Mouse (Mus musculus): ENCODE data around the gene 1700092M07Rik.

The 1700092M07Rik gene

DNA sequence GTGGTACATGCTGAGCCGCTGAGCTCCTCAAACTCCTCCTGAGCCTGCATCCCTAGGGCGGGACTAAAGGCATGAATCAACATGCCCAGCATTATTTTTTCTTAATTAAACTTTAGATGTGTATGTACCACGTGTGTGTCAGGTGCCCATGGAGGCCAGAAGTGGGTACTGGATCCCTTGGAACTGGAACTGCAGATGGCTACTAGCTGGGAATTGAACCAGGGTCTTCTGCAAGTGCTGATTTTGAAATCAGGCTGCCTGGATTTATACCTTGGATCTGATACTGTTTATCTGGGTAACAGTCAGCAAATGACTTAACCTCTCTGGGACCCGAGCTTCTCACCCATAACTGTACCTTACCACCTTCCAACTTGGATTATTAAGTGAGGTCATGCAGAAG is 18.5 kb upstream of the 1700092M07Rik start:
- H3K9me3 ChIP-seq (ENCODE audit: low read length): no peaks in the 10 kb centered on the region
- H3K4me1 ChIP-seq (replicated peaks; ENCODE audit: low read depth, low read length): peaks cover 50% of the 10 kb centered on the region
- H3K27me3 ChIP-seq (ENCODE audit: insufficient read depth, low read length): no peaks in the 10 kb centered on the region
- TF ChIP-seq NANOG (IDR thresholded peaks at IDR 0.05; ENCODE audit: borderline replicate concordance, low read length): no peak
- no peak for TF ChIP-seq POU5F1 (IDR thresholded peaks at IDR 0.05; ENCODE audit: borderline replicate concordance, low read length)
- TF ChIP-seq CTCF (conservative IDR thresholded peaks at IDR 0.05; ENCODE audit: low read length): no peak
- peaks cover 44% of the 10 kb centered on the region for H3K36me3 ChIP-seq (ENCODE audit: insufficient read depth, low read length)
- peak overlapping the region; percentile 93 for H3K4me3 ChIP-seq (replicated peaks; ENCODE audit: low read length)

DNA sequence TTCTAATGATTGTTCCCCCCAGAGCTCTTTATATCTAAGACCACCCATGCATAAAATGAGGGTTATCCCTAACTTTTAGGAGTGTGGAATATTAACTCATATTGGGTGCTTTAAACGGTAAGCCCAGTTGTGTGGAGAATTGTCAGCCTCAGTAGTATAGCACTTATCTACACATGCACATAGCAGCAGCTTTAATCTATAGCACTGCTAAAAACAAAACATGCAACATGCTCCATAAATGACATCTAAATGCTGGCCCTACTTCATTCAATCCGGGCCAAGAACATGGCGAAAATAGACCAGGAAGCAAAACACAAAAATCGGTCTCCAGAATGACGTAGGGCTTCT is 18.0 kb upstream of the 1700092M07Rik start:
- no peak for TF ChIP-seq CTCF (conservative IDR thresholded peaks at IDR 0.05; ENCODE audit: low read length)
- TF ChIP-seq POU5F1 (IDR thresholded peaks at IDR 0.05; ENCODE audit: borderline replicate concordance, low read length): no peak
- no peak for TF ChIP-seq NANOG (IDR thresholded peaks at IDR 0.05; ENCODE audit: borderline replicate concordance, low read length)
- Histone ChIP-seq H3K4me1 (replicated peaks; ENCODE audit: low read depth, low read length) (peaks cover 45% of the 10 kb centered on the region), H3K9me3 (ENCODE audit: low read length) (no peaks in the 10 kb centered on the region), H3K27me3 (ENCODE audit: insufficient read depth, low read length) (no peaks in the 10 kb centered on the region), H3K36me3 (ENCODE audit: insufficient read depth, low read length) (peaks cover 46% of the 10 kb centered on the region), H3K4me3 (replicated peaks; ENCODE audit: low read length) (peak overlapping the region; percentile 93)

- H3K4me1 ChIP-seq (replicated peaks; ENCODE audit: low read depth, low read length): peaks cover 40% of the 10 kb centered on the region
- H3K36me3 ChIP-seq (ENCODE audit: insufficient read depth, low read length): peaks cover 46% of the 10 kb centered on the region
- TF ChIP-seq CTCF (conservative IDR thresholded peaks at IDR 0.05; ENCODE audit: low read length): no peak
- no peak for TF ChIP-seq POU5F1 (IDR thresholded peaks at IDR 0.05; ENCODE audit: borderline replicate concordance, low read length)
- no peak for TF ChIP-seq NANOG (IDR thresholded peaks at IDR 0.05; ENCODE audit: borderline replicate concordance, low read length)
- no peaks in the 10 kb centered on the region for H3K27me3 ChIP-seq (ENCODE audit: insufficient read depth, low read length)
- peak within 1 kb of the TSS; percentile 93 for H3K4me3 ChIP-seq (replicated peaks; ENCODE audit: low read length)
- no peaks in the 10 kb centered on the region for H3K9me3 ChIP-seq (ENCODE audit: low read length)
Measured at GRCm38 (mm10) chr19:8722907-8723573, 17.5 kb upstream of the 1700092M07Rik start, which contains the start of gene Slc3a2. Gene Slc3a2 (minus strand): TSS chr19:8723369.

DNA sequence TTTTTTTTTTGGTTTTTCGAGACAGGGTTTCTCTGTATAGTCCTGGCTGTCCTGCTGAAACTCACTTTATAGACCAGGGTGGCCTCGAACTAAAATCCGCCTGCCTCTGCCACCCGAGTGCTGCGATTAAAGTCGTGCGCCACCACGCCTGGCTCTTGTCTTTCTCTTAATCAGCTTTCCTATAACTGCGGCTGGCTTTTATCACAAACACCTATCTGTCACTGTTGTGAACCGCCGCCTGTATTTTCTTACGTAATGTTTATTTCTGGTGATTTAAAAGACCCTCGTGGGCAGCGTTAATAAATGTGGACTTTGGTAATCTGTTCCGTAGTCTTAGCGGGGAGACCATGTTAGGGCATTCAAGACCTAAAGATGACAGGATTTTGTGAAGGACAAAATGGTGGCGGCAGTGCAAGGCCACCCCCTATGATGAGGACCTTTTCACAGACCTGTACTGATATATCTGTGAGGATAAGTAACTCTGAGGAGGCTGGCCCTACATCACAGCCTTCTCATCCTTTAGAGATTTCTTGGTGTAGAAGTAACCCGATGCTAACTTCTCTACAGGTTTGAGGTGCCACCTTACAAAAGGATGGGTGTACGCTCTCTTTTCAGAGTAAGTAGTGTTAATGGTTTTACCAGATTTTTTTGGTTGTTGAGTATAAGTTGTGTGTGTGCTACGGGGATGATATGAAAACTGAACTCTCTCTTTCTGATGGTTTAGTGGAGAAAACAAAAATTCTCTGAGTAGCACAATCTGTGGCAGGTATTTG is 16.8 kb upstream of the 1700092M07Rik start:
- peak overlapping the region; percentile 93 for H3K4me3 ChIP-seq (replicated peaks; ENCODE audit: low read length)
- H3K9me3 ChIP-seq (ENCODE audit: low read length): no peaks in the 10 kb centered on the region
- peaks cover 37% of the 10 kb centered on the region for H3K4me1 ChIP-seq (replicated peaks; ENCODE audit: low read depth, low read length)
- no peaks in the 10 kb centered on the region for H3K27me3 ChIP-seq (ENCODE audit: insufficient read depth, low read length)
- TF ChIP-seq NANOG (IDR thresholded peaks at IDR 0.05; ENCODE audit: borderline replicate concordance, low read length): no peak
- TF ChIP-seq CTCF (conservative IDR thresholded peaks at IDR 0.05; ENCODE audit: low read length): no peak
- peaks cover 46% of the 10 kb centered on the region for H3K36me3 ChIP-seq (ENCODE audit: insufficient read depth, low read length)

DNA sequence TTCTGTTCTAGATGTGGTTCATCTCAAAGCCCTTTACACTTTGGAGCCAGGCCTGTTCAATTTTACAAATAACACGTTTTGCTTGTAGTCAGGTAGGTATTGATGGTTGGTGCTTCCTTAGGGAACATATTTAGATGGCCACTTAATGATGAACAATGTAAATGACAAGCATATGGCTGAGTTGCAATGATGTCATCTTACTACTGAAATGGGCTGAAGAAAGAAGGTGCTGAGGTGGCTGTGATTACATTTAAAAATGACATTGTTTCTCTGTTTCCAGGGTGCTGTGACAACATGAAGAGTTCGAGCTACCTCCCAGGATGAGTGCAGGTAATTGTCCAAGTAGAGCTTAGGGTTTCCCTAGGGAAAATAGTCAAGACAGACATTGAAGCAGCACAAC is 16.1 kb upstream of the 1700092M07Rik start:
- no peak for TF ChIP-seq POU5F1 (IDR thresholded peaks at IDR 0.05; ENCODE audit: borderline replicate concordance, low read length)
- no peak for TF ChIP-seq NANOG (IDR thresholded peaks at IDR 0.05; ENCODE audit: borderline replicate concordance, low read length)
- no peak for TF ChIP-seq CTCF (conservative IDR thresholded peaks at IDR 0.05; ENCODE audit: low read length)
- no peaks in the 10 kb centered on the region for H3K9me3 ChIP-seq (ENCODE audit: low read length)
- H3K4me3 ChIP-seq (replicated peaks; ENCODE audit: low read length): peak overlapping the region; percentile 93
- H3K27me3 ChIP-seq (ENCODE audit: insufficient read depth, low read length): no peaks in the 10 kb centered on the region
- H3K4me1 ChIP-seq (replicated peaks; ENCODE audit: low read depth, low read length): peaks cover 34% of the 10 kb centered on the region
- H3K36me3 ChIP-seq (ENCODE audit: insufficient read depth, low read length): peaks cover 46% of the 10 kb centered on the region

GRCm38 (mm10) chr19:8725081-8725613 is 15.4 kb upstream of the 1700092M07Rik start:
- Histone ChIP-seq H3K36me3 (ENCODE audit: insufficient read depth, low read length) (peaks cover 41% of the 10 kb centered on the region), H3K4me1 (replicated peaks; ENCODE audit: low read depth, low read length) (peaks cover 32% of the 10 kb centered on the region), H3K4me3 (replicated peaks; ENCODE audit: low read length) (peak overlapping the region; percentile 93), H3K27me3 (ENCODE audit: insufficient read depth, low read length) (no peaks in the 10 kb centered on the region), H3K9me3 (ENCODE audit: low read length) (no peaks in the 10 kb centered on the region)
- TF ChIP-seq NANOG (IDR thresholded peaks at IDR 0.05; ENCODE audit: borderline replicate concordance, low read length) (no peak), POU5F1 (IDR thresholded peaks at IDR 0.05; ENCODE audit: borderline replicate concordance, low read length) (no peak), CTCF (conservative IDR thresholded peaks at IDR 0.05; ENCODE audit: low read length) (no peak)

GRCm38 (mm10) chr19:8726609-8727390 is 13.7 kb upstream of the 1700092M07Rik start:
- Histone ChIP-seq H3K9me3 (ENCODE audit: low read length) (no peaks in the 10 kb centered on the region), H3K36me3 (ENCODE audit: insufficient read depth, low read length) (peaks cover 36% of the 10 kb centered on the region), H3K4me1 (replicated peaks; ENCODE audit: low read depth, low read length) (peaks cover 17% of the 10 kb centered on the region), H3K27me3 (ENCODE audit: insufficient read depth, low read length) (no peaks in the 10 kb centered on the region), H3K4me3 (replicated peaks; ENCODE audit: low read length) (peak overlapping the region; percentile 93)
- TF ChIP-seq CTCF (conservative IDR thresholded peaks at IDR 0.05; ENCODE audit: low read length) (no peak), NANOG (IDR thresholded peaks at IDR 0.05; ENCODE audit: borderline replicate concordance, low read length) (no peak), POU5F1 (IDR thresholded peaks at IDR 0.05; ENCODE audit: borderline replicate concordance, low read length) (no peak)

Data from E14TG2a.4 (cell line).